Mouse (Mus musculus) lung, adult 2 months (tissue): ENCODE results near the gene Fcrl6. TPM values are rescaled to one million over a fixed set of nuclear protein-coding genes. Genes with fewer than 3 reads are reported as not detected.

Source experiments
- DNase-seq: peaks from one replicate; pipeline ENCODE4 v3.0.0; 2022
- H3K4me1 ChIP-seq: fragments of 200-500 bp; 2 replicates; pipeline ENCODE4 v1.6.1; 2011; ENCODE audit warnings: low read length; ENCODE audit not compliant: control insufficient read depth, insufficient read depth
- H3K4me3 ChIP-seq: fragments of 200-500 bp; replicated peaks from 2 replicates; pipeline ENCODE3; 2011; ENCODE audit warnings: low read depth, mild to moderate bottlenecking, control low read depth, low read length; ENCODE audit errors: extremely low read depth
- CTCF ChIP-seq: fragments of 200-500 bp; IDR thresholded peaks from 2 replicates; pipeline ENCODE4 v1.5.1; 2011; ENCODE audit warnings: mild to moderate bottlenecking, low read length, control low read depth; ENCODE audit not compliant: insufficient read depth
- POLR2A ChIP-seq: fragments of 200-500 bp; IDR thresholded peaks from 2 replicates; pipeline ENCODE4 v1.6.1; 2011; ENCODE audit warnings: low read depth, mild to moderate bottlenecking, control low read depth, low read length, borderline replicate concordance; ENCODE audit errors: extremely low read depth
- WGBS: fragments of 180-500 bp; shearing (Covaris S2); methylation state at CpG from one replicate; pipeline ENCODE4 v1.1.7; 2018; 5-methylcytosine and 5-hydroxymethylcytosine counted together
- polyA plus RNA-seq: library from polyadenylated mRNA; depleted of rRNA; stranded (reverse); fragments of >200 nt; gene quantifications from 2 replicates; pipeline ENCODE4 v1.2.3, GENCODE M21; 2012; rRNA removed

Gene Fcrl6
- polyA plus RNA-seq: not detected in 2 replicates

GRCm38 (mm10) chr1:172602326-172602725 lies at the start of gene Fcrl6:
Gene Fcrl6, minus strand, starts transcription at chr1:172602551.
- WGBS: 37% methylated on average over 1 of the region's 1 CpGs
- no peak within 1 kb of the TSS for H3K4me3 ChIP-seq
- no peak for DNase-seq
- TF ChIP-seq CTCF (no peak), POLR2A (no peak)
- H3K4me1 ChIP-seq: no peaks in the 10 kb centered on the region

- Histone ChIP-seq H3K4me1 (peaks cover 4% of the 10 kb centered on the region; the same call in 1 of the 2 replicates), H3K4me3 (no peak overlapping the region)
- TF ChIP-seq POLR2A (no peak), CTCF (no peak)
- WGBS: 74% methylated on average over 10 of the region's 10 CpGs
- no peak for DNase-seq
These were observed 49.1 kb upstream of the Fcrl6 start for GRCm38 (mm10) chr1:172651288-172651987.

GRCm38 (mm10) chr1:172650519-172651287 lies 48.4 kb upstream of the Fcrl6 start:
- DNase-seq: no peak
- 60% methylated on average over 8 of the region's 8 CpGs for WGBS
- TF ChIP-seq CTCF (peak; percentile 48), POLR2A (no peak)
- Histone ChIP-seq H3K4me3 (no peak overlapping the region), H3K4me1 (peaks cover 4% of the 10 kb centered on the region; the same call in 1 of the 2 replicates)

GRCm38 (mm10) chr1:172649396-172649795 lies 47.0 kb upstream of the Fcrl6 start:
- WGBS: 78% methylated on average over 9 of the region's 9 CpGs
- no peak overlapping the region for H3K4me3 ChIP-seq
- TF ChIP-seq CTCF: no peak
- no peak for TF ChIP-seq POLR2A
- peaks cover 2% of the 10 kb centered on the region; the same call in 1 of the 2 replicates for H3K4me1 ChIP-seq
- no peak for DNase-seq

GRCm38 (mm10) chr1:172647236-172647635 lies 44.9 kb upstream of the Fcrl6 start:
- 44% methylated on average over 4 of the region's 4 CpGs for WGBS
- DNase-seq: no peak
- TF ChIP-seq CTCF (no peak), POLR2A (no peak)
- Histone ChIP-seq H3K4me3 (no peak overlapping the region), H3K4me1 (0 out of 2 replicates have a peak, but pooled peaks cover 2% of the 10 kb centered on the region)

- no peak for DNase-seq
- Histone ChIP-seq H3K4me1 (peaks cover 7% of the 10 kb centered on the region; the same call in 1 of the 2 replicates), H3K4me3 (no peak overlapping the region)
- TF ChIP-seq CTCF (no peak), POLR2A (no peak)
- 34% methylated on average over 2 of the region's 2 CpGs for WGBS
These were observed 36.4 kb upstream of the Fcrl6 start for GRCm38 (mm10) chr1:172638781-172639180.

- TF ChIP-seq CTCF: no peak
- no peak for TF ChIP-seq POLR2A
- peaks cover 7% of the 10 kb centered on the region; the same call in 1 of the 2 replicates for H3K4me1 ChIP-seq
- no peak overlapping the region for H3K4me3 ChIP-seq
- DNase-seq: no peak
- whole genome bisulfite sequencing: 52% methylated on average over 4 of the region's 4 CpGs
These were observed 35.5 kb upstream of the Fcrl6 start for GRCm38 (mm10) chr1:172637801-172638200.

- no peak for DNase-seq
- WGBS: 58% methylated on average over 5 of the region's 5 CpGs
- Histone ChIP-seq H3K4me3 (no peak overlapping the region), H3K4me1 (peaks cover 7% of the 10 kb centered on the region; the same call in 1 of the 2 replicates)
- TF ChIP-seq POLR2A (no peak), CTCF (no peak)
These were observed 33.9 kb upstream of the Fcrl6 start for GRCm38 (mm10) chr1:172636266-172636665.

- H3K4me1 ChIP-seq: peaks cover 7% of the 10 kb centered on the region; the same call in 1 of the 2 replicates
- no peak overlapping the region for H3K4me3 ChIP-seq
- WGBS: 26% methylated on average over 4 of the region's 4 CpGs
- no peak for DNase-seq
- TF ChIP-seq CTCF: no peak
- no peak for TF ChIP-seq POLR2A
These were observed 32.9 kb upstream of the Fcrl6 start for GRCm38 (mm10) chr1:172635258-172635657.
